Mouse (Mus musculus) retina, postnatal 7 days (tissue): ENCODE measurements at regions not wholly inside any gene's neighbourhood (a gene's known extent, or its start where the extent isn't known, plus 50 kb on each side); places are given as distances from the start of the nearest gene placed in this dataset.

ENCODE experiments used
- DNase-seq: peaks from one replicate; pipeline ENCODE4 v3.0.0-alpha.2; 2012; ENCODE audit warnings: low read depth, low spot score

DNA sequence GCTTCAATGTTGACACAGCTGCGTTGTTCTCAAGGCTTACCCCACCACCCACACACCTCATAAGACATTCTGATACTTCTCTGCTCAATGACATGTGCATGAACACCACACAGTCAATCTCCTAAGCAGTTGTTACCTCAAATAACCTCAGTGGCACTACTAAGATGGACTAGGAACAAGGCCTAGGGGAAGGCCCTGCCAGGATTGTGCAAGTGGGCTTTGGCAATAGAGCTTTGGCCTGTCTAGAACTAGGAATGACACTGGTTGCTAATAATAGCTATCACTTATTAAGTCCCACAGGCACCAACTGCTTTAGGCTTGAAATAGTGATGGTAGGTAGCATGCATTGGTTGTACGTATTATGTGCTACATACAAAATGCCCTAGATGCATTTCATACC is 169.7 kb upstream of the Nabp1 start:
- DNase-seq = no peak

DNA sequence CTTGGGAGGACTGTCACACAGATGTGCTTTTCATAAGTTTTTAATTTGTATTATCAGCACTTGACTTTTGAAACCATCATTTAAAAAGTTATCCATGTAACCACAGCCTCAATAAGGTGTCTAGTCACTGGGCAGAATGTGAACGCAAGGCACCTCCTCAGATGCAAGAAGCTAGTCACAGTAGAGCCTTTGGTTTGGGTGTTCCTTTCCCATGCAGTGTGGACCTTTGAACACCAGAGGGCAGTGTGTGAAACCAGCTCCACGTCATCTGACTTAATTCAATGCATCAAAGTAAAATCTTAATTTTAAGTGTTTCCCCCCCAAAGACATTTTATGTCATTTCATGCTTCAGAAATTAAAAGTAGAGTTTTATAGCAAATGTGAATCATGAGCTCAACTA is 166.2 kb upstream of the Nabp1 start:
- peak; percentile 37 for DNase-seq

DNA sequence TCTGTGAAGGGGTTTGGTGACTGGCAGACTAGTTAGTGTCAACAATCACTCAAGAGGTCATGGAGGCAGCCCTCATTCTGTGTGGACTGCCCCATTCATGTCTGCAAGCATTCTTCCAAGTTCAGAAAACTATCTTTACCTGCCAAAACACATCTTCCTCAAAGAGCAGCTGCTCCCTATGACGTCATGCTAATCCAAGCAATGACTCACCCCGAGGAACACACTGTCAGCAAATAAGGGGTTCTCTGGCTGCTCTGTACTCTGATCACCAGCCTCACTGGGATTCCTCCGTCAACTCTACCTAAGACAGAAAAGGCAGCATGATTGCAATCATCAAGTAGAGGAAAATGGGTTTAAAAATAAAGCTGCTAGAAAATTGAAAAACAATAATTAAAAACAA is 165.4 kb upstream of the Nabp1 start:
- DNase-seq = no peak

DNA sequence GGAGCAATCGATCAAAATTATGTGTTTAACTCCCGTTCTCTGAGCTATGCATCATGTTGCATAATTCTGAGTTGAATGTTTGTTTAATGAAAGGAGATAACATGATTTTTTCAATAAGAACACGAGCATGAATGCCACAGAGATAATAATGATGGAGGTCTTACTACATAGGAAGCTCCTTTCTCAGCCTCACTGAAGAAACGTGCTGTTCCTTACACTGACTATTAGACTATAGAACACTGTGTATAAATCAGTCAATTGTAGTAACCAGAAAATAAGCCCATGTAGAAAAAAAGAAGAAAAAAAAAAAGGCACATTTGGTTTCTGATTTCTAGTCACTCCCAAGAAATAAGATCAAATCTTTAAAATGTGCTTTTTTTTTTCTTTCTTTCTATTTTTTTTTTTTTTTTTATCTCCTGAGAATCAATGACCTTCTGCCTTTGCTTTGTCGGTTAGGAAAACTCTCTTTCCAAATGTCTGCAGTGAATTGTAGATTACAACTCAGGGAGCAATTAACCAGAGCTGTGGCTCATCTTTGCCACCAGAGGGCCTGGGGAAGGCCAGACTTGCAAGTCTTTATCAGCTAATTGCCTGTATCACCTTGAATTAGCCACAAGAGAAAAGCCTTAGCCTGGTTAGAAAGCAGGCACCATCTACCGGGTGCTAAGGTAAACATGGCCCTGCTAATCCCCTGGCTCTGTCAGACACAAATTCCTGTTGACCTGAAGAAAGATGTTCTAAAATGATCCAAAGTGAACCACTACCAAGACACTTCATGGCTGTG is 160.5 kb upstream of the Nabp1 start:
- DNase-seq = no peak

DNA sequence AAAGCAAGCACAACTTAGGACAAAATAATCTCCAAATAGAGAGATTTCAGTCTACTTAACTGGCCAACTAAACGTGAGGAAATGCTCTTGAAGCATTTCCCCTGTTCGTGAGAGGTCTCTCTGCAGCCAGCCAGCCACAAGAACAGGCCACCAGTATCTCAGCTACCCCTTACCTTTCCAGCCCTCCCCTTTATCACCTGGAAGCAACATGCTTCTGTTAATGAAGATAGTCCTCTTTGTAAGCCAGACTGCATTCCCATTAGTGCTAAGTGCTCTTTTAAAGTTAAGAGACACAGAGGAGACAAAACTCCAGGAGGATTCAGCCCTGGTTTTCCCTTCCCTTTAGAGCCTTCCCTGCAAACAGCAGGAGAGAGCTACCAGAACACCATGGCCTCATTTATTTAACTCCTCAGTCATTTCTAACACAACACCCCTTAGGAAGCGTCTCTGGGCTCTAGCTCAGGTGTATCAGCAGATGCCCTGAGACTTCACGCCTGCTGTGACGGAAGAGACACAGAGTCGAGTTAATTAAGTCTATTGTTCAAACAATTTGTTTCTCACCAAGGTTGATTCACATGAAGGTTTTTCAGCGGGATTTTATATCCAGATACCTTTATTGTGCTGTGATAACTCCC is 157.8 kb upstream of the Nabp1 start:
- DNase-seq = no peak

DNA sequence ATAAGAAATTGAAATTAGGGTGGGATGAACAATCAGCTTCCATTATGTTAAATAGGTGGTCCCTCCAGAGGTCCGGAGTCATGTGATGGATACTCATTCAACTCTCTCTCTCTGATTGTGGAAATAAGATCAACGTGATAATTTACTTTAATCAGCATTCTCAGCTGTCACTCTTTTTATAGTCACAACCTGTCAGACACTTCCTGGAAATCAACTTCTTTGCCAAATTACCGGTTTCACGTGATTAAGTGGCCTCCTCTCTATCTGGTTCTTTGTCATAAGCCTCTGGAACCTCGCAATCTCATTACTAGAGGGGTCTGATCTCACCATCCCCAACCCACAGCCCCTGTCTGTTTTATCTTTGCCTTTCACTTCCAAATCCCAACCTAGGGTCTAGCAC is 155.6 kb upstream of the Nabp1 start:
- DNase-seq = no peak

DNA sequence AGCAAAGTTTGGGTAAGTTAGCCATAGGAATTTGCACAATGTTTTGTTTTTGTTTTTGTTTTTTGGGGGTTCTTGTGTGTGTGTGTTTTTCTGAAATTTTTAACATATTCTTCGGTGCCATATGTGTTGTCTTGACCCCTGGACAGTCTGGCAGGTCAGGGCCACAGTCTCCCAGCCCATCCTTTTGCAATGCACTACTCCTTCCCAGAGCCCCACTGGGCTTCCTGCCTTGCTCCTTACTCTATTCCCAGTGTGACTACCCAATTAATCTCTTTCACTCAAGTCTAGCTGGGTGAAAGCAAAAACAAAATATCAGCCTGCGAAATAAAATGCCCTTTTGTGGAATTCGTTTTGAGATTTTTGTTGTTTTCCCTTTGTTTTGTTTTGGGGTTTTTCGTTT is 154.6 kb upstream of the Nabp1 start:
- DNase-seq = no peak

DNA sequence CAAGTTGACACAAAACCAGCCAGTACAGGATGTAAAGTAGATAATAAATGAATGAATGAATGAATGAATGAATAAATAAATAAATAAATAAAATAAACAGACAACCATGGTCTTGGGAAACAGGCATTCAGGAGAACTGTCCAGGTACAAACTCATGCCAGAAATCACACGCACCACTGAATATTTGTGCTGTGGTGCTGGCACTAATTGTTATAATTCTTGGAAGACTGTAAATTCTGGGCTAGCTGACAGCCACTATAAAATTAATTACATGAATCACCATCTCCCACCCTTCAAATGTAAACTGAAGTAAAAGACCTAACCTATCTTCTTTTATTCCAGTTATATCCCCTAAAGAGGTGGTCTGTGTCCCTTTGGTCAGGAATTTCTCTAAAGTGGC is 151.6 kb upstream of the Nabp1 start:
- DNase-seq = no peak

DNA sequence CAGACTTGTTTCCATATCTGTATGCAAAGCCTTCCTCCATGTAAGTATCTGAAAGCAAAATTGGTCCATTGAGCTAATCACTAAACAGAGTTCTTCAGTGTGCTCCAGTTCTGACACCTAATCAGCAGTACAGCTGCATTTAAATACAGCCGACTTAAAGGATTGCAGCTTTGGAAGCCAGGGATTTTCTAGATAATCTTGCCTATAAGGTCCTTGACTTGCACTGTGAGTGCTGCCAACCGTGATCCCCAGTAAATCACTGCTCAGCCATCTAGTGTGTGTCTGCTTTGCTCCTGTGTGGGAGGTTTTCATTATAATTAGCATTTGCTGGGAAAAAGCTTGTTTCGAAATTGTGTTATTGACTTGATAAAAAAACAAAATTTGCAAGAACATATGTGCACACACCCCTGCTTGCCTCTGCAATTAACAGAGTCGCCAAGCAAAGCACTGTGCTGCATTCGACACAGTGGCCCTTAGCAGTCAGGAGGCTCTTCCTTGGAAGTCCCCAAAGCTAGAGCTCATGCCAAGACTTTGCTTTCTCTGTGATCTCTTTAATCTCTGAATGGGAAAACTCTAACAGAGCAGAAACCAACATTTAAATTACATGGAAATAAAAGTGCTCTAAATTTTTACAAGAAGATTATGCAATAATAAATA is 150.0 kb upstream of the Nabp1 start:
- DNase-seq = peak; percentile 58

DNA sequence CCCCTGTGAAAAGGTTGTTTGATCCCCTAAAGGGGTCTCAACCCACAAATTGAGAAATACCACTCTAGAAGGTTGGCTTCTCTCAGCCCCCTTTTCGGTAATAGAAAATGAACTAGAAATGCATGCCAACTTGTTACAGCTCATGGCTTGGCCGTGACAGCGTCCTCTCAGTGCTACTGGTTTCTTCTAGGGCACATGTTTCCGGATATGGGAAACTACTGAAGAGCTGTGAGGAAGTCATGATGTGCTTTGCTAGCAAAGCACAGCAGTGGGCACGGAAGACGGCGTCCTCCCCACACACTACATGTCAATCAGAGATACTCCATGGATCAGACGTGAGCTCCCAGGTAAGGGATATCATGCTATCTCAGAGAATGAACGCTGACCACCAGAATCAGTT is 148.1 kb upstream of the Nabp1 start:
- no peak for DNase-seq

DNA sequence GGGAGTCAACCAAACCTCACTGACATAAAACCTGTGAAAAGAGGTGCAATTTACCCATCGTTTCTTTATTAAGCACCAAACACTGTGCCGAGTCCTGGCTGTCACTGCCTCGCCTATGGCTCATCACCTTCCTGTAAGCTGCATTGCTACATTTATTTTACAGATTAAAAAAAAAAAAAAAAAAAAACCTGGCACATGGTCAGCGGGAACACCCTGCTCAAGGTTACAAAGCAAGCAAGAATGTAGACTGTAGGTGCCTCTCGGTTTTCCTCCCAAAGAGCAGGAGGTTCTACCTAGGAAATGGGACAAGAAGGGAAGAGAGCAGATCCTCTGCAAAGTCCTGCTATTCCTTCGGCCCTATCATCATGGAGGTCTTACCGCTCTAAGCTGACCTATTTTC is 146.9 kb upstream of the Nabp1 start:
- no peak for DNase-seq

DNA sequence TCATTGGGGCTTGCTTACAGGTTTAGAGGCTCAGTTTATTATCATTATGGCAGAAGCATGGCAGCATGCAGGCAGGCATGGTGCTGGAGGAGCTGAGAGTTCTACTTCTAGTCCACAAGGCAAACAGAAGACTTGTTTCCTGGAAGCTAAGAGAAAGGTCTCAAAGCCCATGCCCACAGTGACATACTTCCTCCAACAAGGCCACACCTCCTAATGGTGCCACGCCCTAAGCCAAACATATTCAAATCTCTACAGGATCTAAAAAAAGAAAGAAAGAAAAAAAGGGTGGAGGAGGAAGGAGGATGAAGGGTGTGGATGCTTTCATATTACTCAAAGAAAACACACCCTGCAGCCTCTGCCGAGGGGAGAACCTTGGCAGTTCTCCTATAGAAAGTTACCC is 146.3 kb upstream of the Nabp1 start:
- no peak for DNase-seq

DNA sequence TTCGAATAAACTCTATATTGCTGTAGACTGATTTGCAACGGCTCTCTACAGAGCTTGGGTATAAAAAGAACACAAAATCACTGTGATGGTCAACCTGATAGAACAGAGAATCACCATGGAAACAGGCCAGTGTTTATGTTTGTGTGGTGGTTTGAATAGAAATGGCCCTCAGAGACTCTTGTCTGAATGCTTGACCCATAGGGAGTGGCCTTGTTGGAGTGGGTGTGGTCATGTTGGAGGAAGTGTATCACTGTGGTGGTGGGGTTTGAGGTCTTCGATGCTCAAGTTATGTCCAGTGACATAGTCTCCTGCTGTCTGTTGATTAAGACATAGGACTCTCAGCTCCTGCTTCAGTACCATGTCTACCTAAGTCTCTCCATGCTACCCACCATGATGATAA is 144.8 kb upstream of the Nabp1 start:
- DNase-seq = no peak

DNA sequence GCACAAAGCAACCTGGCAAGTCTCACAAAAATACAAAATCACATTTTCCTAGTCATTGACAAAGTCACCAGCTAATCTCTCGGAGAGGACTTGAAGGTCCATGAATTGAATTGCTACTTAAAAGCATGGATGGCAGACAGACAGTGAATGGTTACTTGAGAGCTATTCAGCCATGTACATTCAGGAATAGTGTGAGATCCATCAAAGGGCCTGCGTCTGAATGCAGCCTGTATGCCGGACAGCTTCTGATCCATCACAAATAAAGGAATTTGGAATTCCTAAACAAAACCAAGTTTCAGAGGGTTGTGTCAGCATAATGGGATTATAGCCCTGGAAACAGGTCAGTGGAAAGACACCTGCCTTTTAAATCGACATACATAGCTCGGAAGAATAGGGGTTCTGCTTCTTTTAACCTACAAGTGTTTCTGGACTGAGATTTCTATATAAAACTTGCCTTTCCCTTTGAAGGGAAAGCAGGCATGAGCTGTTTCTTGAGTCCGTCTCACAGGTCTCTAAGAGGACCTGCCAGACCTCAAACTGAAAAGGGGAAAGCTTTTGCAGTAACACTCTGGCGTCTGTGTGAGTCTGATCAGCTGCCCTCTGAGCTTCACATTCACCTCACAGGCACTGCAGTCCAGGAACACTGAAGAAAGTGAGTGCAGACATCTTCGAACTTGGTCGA is 144.1 kb upstream of the Nabp1 start:
- no peak for DNase-seq

DNA sequence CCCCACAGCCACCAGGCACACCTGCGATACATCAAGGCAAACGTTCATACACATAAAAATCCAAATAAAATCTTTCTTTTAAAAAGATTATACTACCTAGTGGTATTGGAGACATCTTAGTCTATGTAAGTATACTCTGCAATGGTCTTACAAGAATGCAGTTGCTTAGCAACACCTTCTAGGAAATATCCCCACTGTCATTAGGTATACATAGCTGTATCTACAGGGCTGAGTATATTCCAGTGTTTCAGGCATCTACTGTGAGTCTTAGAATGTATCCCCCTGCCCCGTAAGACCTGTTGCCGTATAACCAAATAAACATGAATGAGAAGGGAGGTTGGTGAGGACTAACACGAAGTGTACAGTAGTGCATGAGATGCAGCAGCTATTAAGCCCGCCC is 142.8 kb upstream of the Nabp1 start:
- no peak for DNase-seq

DNA sequence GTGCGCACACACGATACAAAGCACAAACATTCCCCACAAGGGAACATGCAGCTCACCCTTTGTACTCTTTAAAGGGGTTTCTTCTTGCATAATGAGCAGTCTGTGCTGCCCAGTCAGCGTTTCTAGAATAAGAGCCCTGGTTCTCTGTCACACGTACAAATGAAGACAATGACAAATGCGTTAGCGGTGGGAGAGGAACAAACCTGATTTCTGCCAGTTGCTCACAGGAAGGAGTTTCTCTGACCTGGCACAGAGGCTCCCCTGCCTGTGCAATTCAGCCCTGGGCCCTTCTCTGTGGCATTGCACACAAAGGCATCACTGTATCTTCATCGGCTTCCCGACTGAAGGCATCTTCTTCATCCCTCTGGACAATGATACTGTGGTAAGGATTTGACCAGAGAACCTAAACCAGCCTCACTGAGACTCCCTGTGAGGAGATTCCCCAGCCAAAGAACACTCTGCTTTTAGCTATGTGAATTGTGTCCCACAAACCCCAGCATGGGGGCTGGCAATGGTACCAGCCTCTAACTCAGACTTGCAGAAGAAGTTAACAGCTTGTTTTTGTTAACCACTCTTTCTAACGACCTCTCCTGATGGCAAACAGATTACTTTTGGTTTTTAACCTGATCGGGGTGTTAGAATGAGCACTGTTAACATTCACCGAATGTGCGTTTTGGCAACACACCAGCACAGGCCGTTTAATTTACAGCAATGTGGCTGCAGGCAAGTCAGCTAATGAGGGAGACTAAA is 139.5 kb upstream of the Nabp1 start:
- no peak for DNase-seq

DNA sequence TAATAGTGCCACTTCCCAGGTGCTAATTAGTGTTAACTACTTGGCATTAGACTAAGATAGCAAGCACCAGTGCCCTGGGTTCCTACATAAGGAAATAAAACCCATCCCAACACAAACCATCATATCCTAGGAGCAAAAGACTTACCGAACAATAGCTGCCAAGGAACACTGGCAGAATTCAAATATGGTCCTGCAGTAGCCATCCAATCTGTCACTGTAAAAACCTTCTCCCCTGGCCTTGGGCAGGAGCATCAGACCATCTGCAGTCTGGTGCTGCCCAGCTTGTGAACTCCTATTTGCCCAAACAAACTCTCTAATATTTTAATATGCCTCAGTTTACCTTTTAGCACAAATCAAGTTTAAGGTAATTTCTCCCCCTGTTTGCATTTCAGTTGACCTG is 137.9 kb upstream of the Nabp1 start:
- DNase-seq = no peak

DNA sequence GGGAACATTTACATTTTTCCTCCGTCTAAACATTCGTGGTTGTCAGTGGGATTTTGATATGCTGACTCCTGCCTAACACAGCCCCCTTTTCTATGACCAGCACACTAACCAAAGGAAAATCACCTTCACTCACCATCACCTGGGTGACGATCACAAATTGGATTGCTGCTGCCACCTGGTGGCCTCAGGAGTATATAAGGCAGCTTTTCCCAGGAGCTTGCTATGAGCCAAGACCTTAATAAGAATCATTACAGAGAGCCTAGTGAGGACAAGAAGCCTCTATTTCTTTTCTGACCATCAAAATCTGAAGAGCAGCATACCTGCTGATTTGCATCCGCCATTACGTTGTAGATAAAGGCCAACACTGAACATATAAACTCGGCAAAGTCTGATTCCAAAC is 137.3 kb upstream of the Nabp1 start:
- peak; percentile 21 for DNase-seq

DNA sequence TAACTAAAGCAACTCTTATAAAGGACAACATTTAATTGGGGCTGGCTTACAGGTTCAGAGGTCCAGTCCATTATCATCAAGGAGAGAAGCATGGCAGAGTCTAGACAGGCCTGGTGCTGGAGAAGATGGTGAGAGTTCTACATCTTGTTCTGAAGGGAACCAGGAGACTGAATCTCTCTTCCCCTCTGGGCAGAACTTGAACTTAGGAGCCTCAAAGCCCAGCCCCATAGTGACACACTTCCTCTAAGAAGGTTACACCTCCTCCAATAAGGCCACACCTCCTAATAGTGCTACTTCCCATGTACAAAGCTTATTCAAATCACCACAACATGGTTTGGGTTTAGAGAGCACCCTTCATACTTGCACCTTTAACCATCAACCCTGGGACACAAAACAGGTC is 136.5 kb upstream of the Nabp1 start:
- DNase-seq = no peak

DNA sequence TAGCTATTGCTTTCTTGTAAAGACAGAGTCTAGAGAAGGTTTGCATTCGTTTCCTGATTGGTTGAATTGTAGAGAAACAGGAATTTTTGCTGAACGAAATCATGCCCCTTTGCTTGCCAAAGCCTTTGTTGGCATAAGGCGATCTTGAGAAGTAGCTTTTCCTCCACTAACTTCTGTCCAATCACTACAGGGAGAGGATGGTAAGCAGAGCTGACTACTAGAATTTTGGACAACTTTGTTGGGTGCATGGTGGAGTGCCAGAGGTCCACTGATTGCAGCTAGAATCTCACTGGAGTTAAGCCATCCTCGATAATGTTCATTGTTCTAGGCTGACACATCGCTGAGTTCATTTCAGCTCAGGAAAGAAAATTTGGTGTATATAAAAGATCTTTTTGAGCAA is 131.1 kb upstream of the Nabp1 start:
- DNase-seq = no peak

DNA sequence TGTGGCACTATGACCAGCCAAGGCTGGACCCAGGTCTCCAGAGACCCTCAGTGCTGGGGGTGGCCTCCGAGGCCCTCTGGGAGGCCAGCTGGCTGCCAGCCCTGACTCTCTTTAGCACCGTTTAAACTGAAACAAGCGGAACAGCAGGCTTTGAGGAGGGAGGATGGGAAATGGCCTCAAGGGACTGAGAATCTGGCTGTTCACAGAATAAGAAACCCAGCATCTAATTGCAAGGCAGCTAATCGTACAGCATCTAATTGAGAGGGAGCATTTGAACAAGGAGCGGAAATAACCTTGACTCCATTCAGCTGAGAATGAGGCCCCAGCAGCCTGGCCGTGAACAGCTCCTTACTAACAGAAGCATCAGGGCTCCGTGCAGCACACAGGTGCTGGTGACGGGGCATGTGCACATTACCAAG is 129.2 kb upstream of the Nabp1 start:
- no peak for DNase-seq

DNA sequence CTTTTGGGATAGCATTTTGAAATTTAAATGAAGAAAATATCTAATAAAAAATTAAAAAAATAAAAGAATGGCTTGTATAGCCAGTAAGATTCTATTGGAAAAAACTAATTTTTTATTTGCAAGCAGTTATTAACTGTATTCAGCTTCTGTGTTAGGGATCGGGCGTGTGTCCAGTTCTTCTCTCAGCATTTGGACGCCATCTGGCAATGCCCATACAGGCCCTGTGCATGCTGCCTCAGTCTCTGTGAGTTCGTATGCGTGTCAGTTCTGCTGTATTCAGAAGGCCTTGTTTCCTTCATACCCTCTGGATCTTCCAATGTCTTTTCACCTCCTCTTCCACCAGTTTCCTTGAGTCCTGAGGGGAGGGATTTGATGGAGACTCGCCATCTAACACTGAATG is 123.8 kb upstream of the Nabp1 start:
- DNase-seq = no peak
